Mouse (Mus musculus) ES-Bruce4 (cell line): ENCODE data around the gene Psma4.

Experiments used
- CTCF ChIP-seq: IDR thresholded peaks from one replicate; pipeline ENCODE4 v1.8.1; 2011; ENCODE audit warnings: low read depth, low read length
- EP300 ChIP-seq: IDR thresholded peaks from 2 replicates; pipeline ENCODE4 v1.6.1; 2011; ENCODE audit warnings: low read depth, low read length; ENCODE audit not compliant: insufficient read depth
- POLR2A ChIP-seq: IDR thresholded peaks from one replicate; pipeline ENCODE4 v1.8.1; 2011; ENCODE audit warnings: low read length; ENCODE audit not compliant: insufficient read depth

DNA sequence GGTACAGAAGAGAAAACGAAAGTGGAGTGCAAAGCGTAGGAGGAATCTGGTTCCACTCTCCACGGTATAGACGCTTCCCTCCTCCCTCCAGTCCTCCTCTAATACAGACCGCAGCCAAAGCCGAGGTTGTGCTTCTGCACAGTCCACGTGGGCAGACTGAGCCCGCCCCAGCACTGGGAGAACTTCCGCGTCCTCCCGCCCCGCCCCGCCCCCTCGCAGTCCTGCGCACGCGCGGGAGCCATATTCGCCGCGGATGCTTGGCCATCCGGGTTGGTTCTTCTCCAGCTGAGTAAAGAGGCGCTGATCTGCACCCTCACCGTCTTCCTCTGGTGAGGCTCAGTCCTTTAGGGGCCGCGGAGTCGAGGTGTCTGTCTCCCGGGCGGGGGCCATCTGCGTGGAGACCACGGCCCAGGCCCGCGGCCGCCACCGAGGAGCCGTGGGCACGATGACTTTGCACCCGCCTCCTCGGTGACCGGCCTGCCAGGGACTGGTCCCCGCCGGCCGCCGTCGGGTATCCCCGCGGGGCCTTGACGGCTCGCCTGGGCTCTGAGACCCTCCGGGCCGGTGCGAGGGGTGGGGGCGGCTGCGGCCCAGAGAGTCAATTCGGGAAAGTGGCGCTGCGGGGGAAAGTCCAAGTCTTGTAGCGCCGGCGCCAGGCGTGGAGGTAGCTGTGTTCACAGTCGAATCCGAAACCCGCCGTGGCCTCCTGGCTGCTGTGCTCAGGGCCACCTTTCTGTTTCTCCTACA, at the start of gene Psma4, which contains the start of gene AY074887:
- TF ChIP-seq EP300, result no peak
- TF ChIP-seq CTCF, result no peak
- peak; percentile 98 for TF ChIP-seq POLR2A
